Mouse (Mus musculus) cerebellum, adult 2 months (tissue): Measurements from ENCODE around the gene Bmpr2. TPM values are rescaled to one million over a fixed set of nuclear protein-coding genes. Genes with fewer than 3 reads are reported as not detected.
A peak's percentile ranks its signal among the peaks of the same experiment; 100 is the strongest.

Source experiments
- DNase-seq, 2 experiments: peaks; one replicate each; pipeline ENCODE4 v3.0.0; 2021
- H3K27ac ChIP-seq: fragments of 200-500 bp; 2 replicates; pipeline ENCODE4 v1.5.1; 2012; ENCODE audit warnings: low read length, control low read depth, inconsistent platforms; ENCODE audit not compliant: insufficient read depth
- H3K27me3 ChIP-seq: fragments of 200-500 bp; 2 replicates; pipeline ENCODE4 v1.6.1; 2012; ENCODE audit warnings: inconsistent platforms, mild to moderate bottlenecking, low read length, moderate library complexity; ENCODE audit not compliant: control insufficient read depth, insufficient read depth
- H3K4me1 ChIP-seq: fragments of 200-500 bp; 2 replicates; pipeline ENCODE4 v1.6.1; 2011; ENCODE audit warnings: low read length; ENCODE audit not compliant: control insufficient read depth, insufficient read depth
- H3K4me3 ChIP-seq: fragments of 200-500 bp; replicated peaks from 2 replicates; pipeline ENCODE3; 2011; ENCODE audit warnings: mild to moderate bottlenecking, low read depth, low read length, control low read depth; ENCODE audit not compliant: insufficient read depth
- CTCF ChIP-seq: fragments of 200-500 bp; IDR thresholded peaks from 2 replicates; pipeline ENCODE4 v1.5.1; 2011; ENCODE audit warnings: low read depth, mild to moderate bottlenecking, control low read depth, low read length, moderate library complexity, borderline replicate concordance; ENCODE audit not compliant: insufficient read depth
- POLR2A ChIP-seq: fragments of 200-500 bp; IDR thresholded peaks from 2 replicates; pipeline ENCODE4 v1.6.1; 2011; ENCODE audit warnings: low read length, control low read depth, borderline replicate concordance; ENCODE audit not compliant: insufficient read depth
- WGBS: fragments of 180-500 bp; shearing (Covaris S2); methylation state at CpG from one replicate; pipeline ENCODE4 v1.1.7; 2018; 5-methylcytosine and 5-hydroxymethylcytosine counted together
- polyA plus RNA-seq: library from polyadenylated mRNA; depleted of rRNA; stranded (reverse); fragments of >200 nt; gene quantifications from 2 replicates; pipeline ENCODE4 v1.2.3, GENCODE M21; 2012

Gene Bmpr2
- polyA plus RNA-seq, 1 experiment: 22.1 TPM

DNA sequence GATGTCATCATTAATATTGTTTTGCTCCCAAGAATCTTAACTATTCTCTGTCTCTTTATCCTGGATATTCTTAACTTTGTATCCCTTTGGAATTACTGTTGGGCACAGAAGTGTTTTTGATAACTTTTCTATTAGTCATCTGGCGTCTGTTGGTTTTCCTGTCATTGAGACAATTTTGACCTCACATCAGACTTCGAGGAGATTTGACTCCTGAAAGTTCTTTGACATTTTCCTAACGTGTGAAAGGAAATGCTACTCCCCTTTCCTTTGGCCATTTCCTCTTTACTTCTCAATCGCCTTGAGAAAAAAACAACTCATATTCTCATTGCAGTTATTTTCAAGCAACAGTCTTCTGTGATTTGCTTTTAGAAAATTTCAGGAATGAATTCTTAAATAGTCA, 2.1 kb downstream of the Bmpr2 start:
- WGBS: 3% methylated on average over 4 of the region's 4 CpGs
- TF ChIP-seq CTCF (no peak), POLR2A (no peak)
- peak overlapping the region; percentile 97 for H3K4me3 ChIP-seq
- H3K27me3 ChIP-seq: no peaks in the 10 kb centered on the region
- peaks cover 3% of the 10 kb centered on the region; the same call in 1 of the 2 replicates for H3K4me1 ChIP-seq
- no peak overlapping the region for H3K27ac ChIP-seq
- no peak for DNase-seq

DNA sequence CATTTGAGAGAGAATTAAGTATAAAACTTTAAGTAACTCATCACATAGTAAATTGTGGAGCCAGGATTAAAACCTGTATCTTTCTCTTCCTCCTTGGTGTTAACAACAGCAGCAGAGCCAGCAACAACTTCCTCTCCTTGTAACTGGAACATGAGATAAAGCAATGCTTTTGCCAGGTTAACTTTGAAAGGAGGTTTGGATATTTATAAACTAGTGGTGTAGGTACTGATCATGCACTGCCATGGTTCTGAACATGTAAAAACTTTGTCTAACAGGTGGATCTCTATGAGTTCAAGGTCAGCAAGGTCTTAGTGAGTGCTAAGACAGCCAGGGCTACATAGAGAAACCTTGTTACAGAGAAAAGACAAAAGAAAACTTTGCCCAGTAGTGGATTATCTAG, 3.4 kb downstream of the Bmpr2 start:
- Histone ChIP-seq H3K4me3 (peak overlapping the region; percentile 15), H3K27me3 (no peaks in the 10 kb centered on the region), H3K4me1 (peaks cover 3% of the 10 kb centered on the region; the same call in 1 of the 2 replicates), H3K27ac (no peak overlapping the region)
- no peak for DNase-seq
- TF ChIP-seq POLR2A (no peak), CTCF (no peak)

DNA sequence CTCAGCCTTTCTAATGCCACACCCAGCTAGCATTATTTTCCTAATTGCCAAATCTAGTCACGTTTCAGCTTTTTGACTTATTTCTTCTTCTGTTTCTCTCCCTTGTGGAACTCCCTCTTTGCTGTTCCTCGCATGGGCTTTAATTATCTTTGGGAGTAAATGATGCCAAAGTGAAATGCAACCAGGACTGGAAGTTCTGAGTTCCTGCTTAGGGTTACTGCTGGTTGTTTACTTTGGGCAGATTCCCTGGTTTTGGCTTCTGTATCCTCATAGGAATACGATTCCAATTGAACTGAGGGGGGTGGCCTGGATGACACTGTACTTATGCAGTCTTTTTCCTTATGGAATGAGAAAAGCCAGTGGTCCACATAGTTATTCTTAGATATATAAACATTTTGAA, 8.7 kb downstream of the Bmpr2 start:
- DNase-seq: no peak
- WGBS: 37% methylated on average over 3 of the region's 3 CpGs
- Histone ChIP-seq H3K4me3 (no peak overlapping the region), H3K4me1 (no peaks in the 10 kb centered on the region; the same call in 1 of the 2 replicates), H3K27ac (no peak overlapping the region), H3K27me3 (no peaks in the 10 kb centered on the region)
- TF ChIP-seq CTCF (no peak), POLR2A (no peak)

DNA sequence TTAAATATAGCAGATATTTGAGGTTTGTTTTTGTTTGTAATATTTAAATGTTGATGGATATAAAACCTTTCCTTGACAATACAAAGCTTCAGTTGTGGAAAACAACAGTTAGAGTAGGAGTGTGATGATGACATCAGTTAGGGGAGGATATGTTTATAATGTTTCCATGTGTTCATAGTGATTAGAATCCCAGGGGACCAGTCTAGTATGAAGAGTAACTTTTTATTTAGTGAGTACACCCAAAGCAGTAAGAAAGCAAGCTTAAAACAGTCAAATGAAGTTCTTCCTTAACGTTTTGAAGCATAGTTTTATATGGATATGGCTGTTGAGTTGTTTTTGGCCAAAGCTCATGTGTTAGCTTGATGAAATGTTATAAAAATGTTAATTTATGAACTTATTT, 17.9 kb downstream of the Bmpr2 start:
- no peak for TF ChIP-seq POLR2A
- TF ChIP-seq CTCF: no peak
- Histone ChIP-seq H3K27ac (no peak overlapping the region), H3K4me1 (no peaks in the 10 kb centered on the region), H3K4me3 (no peak overlapping the region), H3K27me3 (no peaks in the 10 kb centered on the region)
- DNase-seq: no peak
- WGBS: 75% methylated on average over 1 of the region's 1 CpGs

DNA sequence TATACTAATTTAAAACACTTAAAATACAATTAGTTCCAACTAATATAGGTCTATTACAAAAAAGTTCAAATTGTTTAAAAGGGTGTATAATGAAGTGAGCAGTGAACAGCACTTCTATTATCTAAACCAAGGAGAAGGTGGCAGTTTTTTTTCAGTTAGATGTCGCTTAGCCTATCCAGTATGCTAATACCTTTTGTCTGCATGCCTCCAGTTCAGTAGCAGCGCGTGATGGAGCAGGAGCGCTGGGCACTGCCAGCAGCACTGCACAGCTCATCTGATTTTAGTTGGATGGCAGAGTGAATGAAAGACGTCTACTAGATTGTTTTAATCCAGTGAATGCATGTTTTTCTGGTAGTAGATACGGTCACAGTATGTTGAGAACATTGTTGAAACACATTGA, 25.8 kb downstream of the Bmpr2 start:
- no peaks in the 10 kb centered on the region for H3K4me1 ChIP-seq
- no peak overlapping the region for H3K4me3 ChIP-seq
- WGBS: 23% methylated on average over 6 of the region's 6 CpGs
- no peak for TF ChIP-seq CTCF
- DNase-seq: no peak
- H3K27ac ChIP-seq: no peak overlapping the region
- H3K27me3 ChIP-seq: no peaks in the 10 kb centered on the region

DNA sequence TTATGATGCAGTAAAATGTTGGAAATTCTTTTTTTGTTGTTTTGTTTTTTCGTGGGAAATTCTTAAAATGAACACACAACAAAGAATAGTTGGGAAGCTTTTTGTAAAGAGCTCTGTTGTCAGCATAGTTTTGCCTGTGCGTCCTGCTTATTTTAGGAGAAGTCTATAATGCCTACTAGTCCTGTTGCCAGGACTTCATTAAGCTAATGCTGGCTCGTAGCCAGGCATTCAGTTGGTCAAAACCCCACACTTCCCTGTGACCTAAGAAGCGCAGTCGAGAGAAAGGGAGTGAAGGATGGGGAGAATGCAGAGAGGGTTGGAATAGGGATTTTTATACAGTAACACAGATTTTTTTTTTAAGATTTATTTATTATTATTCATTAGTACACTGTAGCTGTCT, 26.5 kb downstream of the Bmpr2 start:
- H3K27me3 ChIP-seq: no peaks in the 10 kb centered on the region
- DNase-seq: peak; percentile 22 to 25
- 40% methylated on average over 5 of the region's 5 CpGs for WGBS
- H3K4me3 ChIP-seq: no peak overlapping the region
- H3K4me1 ChIP-seq: no peaks in the 10 kb centered on the region
- no peak for TF ChIP-seq POLR2A
- TF ChIP-seq CTCF: no peak
- no peak overlapping the region for H3K27ac ChIP-seq

DNA sequence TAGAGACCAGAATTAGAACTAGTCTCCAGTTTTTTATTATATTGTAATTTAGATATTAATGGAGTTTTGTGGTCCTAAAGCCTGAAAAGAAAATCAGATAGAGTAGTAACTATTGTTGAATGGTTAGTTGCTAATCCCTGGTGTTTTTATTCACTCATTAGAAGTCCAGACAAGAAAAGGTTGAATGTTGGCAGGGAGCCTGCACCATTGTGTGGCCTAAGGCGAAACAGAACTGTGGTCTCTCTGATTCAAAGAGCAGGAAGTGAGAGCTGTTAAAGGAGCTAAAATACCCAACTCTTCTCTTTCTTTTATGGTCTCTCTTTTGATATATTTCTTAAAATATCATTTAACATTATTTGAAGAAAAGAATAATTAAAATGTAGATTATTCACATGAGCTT, 32.1 kb downstream of the Bmpr2 start:
- WGBS: 20% methylated on average over 1 of the region's 1 CpGs
- Histone ChIP-seq H3K27me3 (no peaks in the 10 kb centered on the region), H3K4me3 (no peak overlapping the region), H3K4me1 (no peaks in the 10 kb centered on the region), H3K27ac (no peak overlapping the region)
- peak in 1 of 2 experiments; percentile 31 for DNase-seq
- no peak for TF ChIP-seq CTCF
- TF ChIP-seq POLR2A: no peak

DNA sequence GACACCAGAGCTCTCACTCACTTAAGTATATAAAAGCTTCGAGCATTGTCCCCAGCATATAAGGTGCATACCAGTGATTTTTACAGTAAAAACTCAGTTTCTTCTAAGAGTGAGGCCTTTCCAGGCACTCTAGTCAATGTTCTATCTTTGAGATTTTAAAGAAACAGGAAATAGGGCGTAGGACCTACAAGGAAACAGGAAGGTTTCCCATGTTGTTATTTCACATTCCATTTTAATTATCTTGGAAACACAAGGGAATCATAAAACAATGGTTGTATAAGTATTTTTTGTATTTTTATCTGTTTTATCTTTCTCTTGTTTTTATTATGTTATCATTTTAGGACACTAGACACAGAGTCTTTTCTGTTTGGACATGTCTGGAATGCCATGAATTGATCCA, 34.7 kb downstream of the Bmpr2 start:
- TF ChIP-seq POLR2A (no peak), CTCF (no peak)

More for the DNA sequence above, 34.7 kb downstream of the Bmpr2 start:
- 93% methylated on average over 2 of the region's 2 CpGs for WGBS
- H3K27me3 ChIP-seq: no peaks in the 10 kb centered on the region
- no peak overlapping the region for H3K4me3 ChIP-seq
- H3K27ac ChIP-seq: no peak overlapping the region
- no peaks in the 10 kb centered on the region for H3K4me1 ChIP-seq
- no peak for DNase-seq
